Mouse (Mus musculus) heart, embryonic 11.5 days (tissue): ENCODE results near the gene Agmat. TPM values are rescaled to one million over a fixed set of nuclear protein-coding genes. Genes with fewer than 3 reads are reported as not detected.

Experiments
- ATAC-seq: fragments of 200-750 bp; cut with Nextera tagmentation; replicated peaks from 2 replicates; pipeline ENCODE4 v1.8.0; 2017; ENCODE audit warnings: moderate library complexity; ENCODE audit not compliant: insufficient number of reproducible peaks, low FRiP score, low TSS enrichment
- H3K27ac ChIP-seq: fragments of 300-500 bp; sonication (generic); 2 replicates; pipeline ENCODE4 v1.5.1; 2014; ENCODE audit warnings: mild to moderate bottlenecking, low read depth, low read length
- H3K27me3 ChIP-seq: fragments of 300-500 bp; sonication (generic); 2 replicates; pipeline ENCODE4 v1.6.1; 2014; ENCODE audit warnings: mild to moderate bottlenecking, low read length, mixed read lengths; ENCODE audit not compliant: control insufficient read depth, insufficient read depth
- H3K36me3 ChIP-seq: fragments of 300-500 bp; sonication (generic); 2 replicates; pipeline ENCODE4 v1.6.1; 2014; ENCODE audit warnings: mild to moderate bottlenecking, low read length, moderate library complexity, mixed read lengths; ENCODE audit not compliant: control insufficient read depth, insufficient read depth
- H3K4me1 ChIP-seq: fragments of 300-500 bp; sonication (generic); 2 replicates; pipeline ENCODE4 v1.6.1; 2014; ENCODE audit warnings: low read length; ENCODE audit not compliant: control insufficient read depth, insufficient read depth
- H3K4me2 ChIP-seq: fragments of 300-500 bp; sonication (generic); 2 replicates; pipeline ENCODE4 v1.6.1; 2014; ENCODE audit warnings: mild to moderate bottlenecking, moderate library complexity
- H3K4me3 ChIP-seq: fragments of 300-500 bp; sonication (generic); 2 replicates; pipeline ENCODE4 v1.5.1; 2014; ENCODE audit warnings: low read depth, low read length
- H3K9ac ChIP-seq: fragments of 300-500 bp; sonication (generic); 2 replicates; pipeline ENCODE4 v1.6.1; 2014; ENCODE audit warnings: mild to moderate bottlenecking, low read depth, low read length, moderate library complexity
- H3K9me3 ChIP-seq: fragments of 300-500 bp; sonication (generic); replicated peaks from 2 replicates; pipeline ENCODE4 v1.6.1; 2016; ENCODE audit warnings: low read length; ENCODE audit not compliant: control insufficient read depth
- WGBS: fragments of 180-500 bp; shearing (Covaris S2); extraction: QIAGEN DNeasy Blood & Tissue Kit; methylation state at CpG from one replicate; pipeline ENCODE4 v1.1.7; 2014; ENCODE audit not compliant: insufficient replicate concordance; 5-methylcytosine and 5-hydroxymethylcytosine counted together
- polyA plus RNA-seq: library from polyadenylated mRNA; unstranded; fragments of >200 nt; fragmentation: Nextera tagmentation; extraction: Ambion mirVana; gene quantifications from 2 replicates; pipeline ENCODE4 v1.2.1, GENCODE M21; 2014

Gene Agmat
- polyA plus RNA-seq, 1 experiment from 2014 or later = 0.80 TPM

DNA sequence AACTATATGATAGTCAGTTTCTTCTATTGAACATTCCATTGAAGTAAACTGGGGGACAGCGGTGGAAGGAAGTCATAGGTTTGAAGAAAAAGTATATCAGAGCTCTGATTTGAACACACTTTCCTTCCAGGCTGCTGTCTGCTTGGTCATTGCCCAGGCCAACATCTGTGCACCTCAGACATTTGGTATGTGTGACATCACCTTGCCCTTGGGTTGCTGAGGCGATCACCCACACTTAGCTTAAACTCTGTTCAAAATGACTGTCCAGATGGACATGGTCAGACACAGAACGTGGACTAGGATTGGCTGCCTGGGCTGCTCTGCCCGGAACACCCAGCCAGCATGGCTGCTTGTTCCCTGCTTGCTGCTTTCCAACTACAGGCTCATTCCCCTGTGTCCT lies 4.1 kb upstream of the Agmat start:
- Histone ChIP-seq H3K27ac (peak overlapping the region; percentile 55), H3K4me3 (no peak overlapping the region), H3K9ac (no peak overlapping the region), H3K4me1 (peaks cover 13% of the 10 kb centered on the region), H3K9me3 (no peaks in the 10 kb centered on the region), H3K4me2 (no peak overlapping the region), H3K27me3 (peaks cover 4% of the 10 kb centered on the region; the same call in 1 of the 2 replicates), H3K36me3 (no peaks in the 10 kb centered on the region)
- 77% methylated on average over 4 of the region's 4 CpGs for WGBS
- no peak for ATAC-seq

DNA sequence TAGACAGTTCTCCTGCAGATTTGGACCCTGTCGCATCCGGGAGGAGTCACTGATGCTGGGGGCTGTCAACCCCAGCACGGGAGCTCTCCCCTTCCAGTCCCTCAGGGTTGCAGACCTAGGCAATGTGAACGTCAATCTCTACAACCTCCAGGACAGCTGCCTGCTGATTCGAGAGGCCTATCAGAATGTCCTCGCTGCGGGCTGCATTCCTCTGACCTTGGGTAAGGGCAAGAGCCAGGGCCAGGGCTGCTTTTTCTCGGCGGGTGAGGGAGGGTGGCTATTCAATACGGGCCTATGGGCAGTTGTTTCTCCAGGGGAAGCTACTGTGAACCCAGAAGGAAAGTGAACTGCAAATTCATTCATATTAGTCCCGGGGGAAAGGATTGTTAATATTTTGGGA lies 3.1 kb downstream of the Agmat start:
- H3K9me3 ChIP-seq = no peaks in the 10 kb centered on the region
- WGBS = 18% methylated on average over 11 of the region's 11 CpGs
- H3K36me3 ChIP-seq = no peaks in the 10 kb centered on the region
- no peak overlapping the region for H3K4me3 ChIP-seq
- H3K27me3 ChIP-seq = peaks cover 4% of the 10 kb centered on the region; the same call in 1 of the 2 replicates
- H3K27ac ChIP-seq = peak overlapping the region; percentile 68
- no peak overlapping the region for H3K4me2 ChIP-seq
- H3K9ac ChIP-seq = peak overlapping the region; percentile 17
- no peak for ATAC-seq
- H3K4me1 ChIP-seq = peaks cover 15% of the 10 kb centered on the region; the same call in 1 of the 2 replicates

DNA sequence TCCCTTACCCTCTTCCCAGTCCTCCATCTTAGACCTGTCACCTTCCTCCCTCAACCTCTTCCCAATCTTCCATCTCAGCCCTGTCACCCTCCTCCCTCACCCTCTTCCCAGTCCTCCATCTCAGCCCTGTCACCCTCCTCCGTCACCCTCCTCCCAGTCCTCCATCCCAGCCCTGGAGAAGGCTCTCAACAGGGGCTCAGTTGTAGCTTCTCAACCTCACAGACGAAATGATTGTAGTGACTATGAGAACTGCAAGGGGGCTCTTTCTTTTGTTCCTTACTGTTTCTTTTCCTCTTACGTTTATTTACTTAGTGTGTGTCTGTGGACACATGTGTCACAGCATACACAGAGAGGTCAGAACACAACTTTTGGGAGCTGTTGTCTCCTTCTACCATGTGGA lies 4.4 kb downstream of the Agmat start:
- Histone ChIP-seq H3K27me3 (peaks cover 4% of the 10 kb centered on the region; the same call in 1 of the 2 replicates), H3K4me2 (no peak overlapping the region), H3K9ac (no peak overlapping the region), H3K4me1 (peaks cover 15% of the 10 kb centered on the region; the same call in 1 of the 2 replicates), H3K9me3 (no peaks in the 10 kb centered on the region), H3K27ac (peak overlapping the region; percentile 41), H3K36me3 (no peaks in the 10 kb centered on the region), H3K4me3 (no peak overlapping the region)
- ATAC-seq = no peak
- WGBS = 59% methylated on average over 3 of the region's 3 CpGs

DNA sequence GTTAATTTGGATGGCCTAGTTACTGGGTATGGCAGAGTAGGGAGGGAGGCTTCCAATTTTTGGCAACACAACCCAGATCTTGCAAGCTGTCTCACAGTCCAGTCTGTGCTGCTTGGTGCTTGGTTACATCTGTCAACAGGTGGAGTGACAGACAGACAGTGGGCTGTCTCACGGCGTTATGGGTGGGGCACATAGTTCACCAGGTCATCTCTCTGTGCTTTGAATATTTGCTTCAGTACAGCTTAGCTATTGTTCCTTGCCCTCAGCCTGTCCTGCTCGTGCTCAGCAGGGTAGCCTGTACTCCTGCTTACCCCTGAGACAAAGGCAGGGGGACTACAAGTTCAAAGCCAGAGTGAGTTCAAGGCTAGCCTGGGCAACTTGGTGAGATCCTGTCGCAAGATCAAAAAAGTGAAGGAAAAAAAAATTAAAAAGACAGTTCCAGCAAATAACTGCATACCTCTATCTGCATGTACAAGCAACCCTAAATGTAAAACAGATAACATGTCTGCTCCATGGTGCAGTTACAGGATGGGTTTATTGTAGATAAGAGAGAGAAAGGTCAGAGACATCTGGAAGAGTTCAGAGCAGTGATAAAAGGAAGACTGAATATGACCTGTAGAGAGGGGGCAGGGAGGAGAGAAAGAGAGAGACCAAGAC lies 5.1 kb downstream of the Agmat start:
- no peaks in the 10 kb centered on the region for H3K36me3 ChIP-seq
- 0 out of 2 replicates have a peak overlapping the region, but pooled peaks have one; percentile 18 for H3K9ac ChIP-seq
- peaks cover 15% of the 10 kb centered on the region; the same call in 1 of the 2 replicates for H3K4me1 ChIP-seq
- H3K9me3 ChIP-seq = no peaks in the 10 kb centered on the region
- H3K4me2 ChIP-seq = peak overlapping the region; percentile 22; the same call in 1 of the 2 replicates
- H3K4me3 ChIP-seq = no peak overlapping the region
- ATAC-seq = peak; percentile 79
- peak overlapping the region; percentile 41 for H3K27ac ChIP-seq
- peaks cover 4% of the 10 kb centered on the region; the same call in 1 of the 2 replicates for H3K27me3 ChIP-seq
- 12% methylated on average over 4 of the region's 4 CpGs for WGBS

DNA sequence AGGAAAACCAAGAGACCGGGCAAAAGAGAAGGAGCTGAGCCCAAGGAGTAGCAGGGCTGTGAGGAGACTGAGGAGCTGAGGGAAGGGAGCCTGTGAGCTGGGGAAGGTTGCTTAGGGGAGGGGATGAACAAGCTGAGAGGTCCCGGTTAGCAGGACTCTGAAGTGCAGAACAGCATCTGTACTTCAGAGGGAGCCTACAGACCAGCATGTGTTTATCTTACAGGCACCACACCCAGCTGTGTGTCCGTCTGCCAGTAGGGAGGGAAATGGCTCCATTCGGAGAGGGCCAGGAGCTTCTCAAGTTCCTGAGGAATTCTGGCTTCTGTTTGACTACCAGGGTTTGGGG lies 5.6 kb downstream of the Agmat start:
- H3K9me3 ChIP-seq = no peaks in the 10 kb centered on the region
- H3K4me2 ChIP-seq = peak overlapping the region; percentile 22; the same call in 1 of the 2 replicates
- no peak overlapping the region for H3K4me3 ChIP-seq
- H3K4me1 ChIP-seq = peaks cover 12% of the 10 kb centered on the region; the same call in 1 of the 2 replicates
- H3K9ac ChIP-seq = 0 out of 2 replicates have a peak overlapping the region, but pooled peaks have one; percentile 18
- H3K27ac ChIP-seq = peak overlapping the region; percentile 41
- WGBS = 3% methylated on average over 4 of the region's 4 CpGs
- H3K36me3 ChIP-seq = no peaks in the 10 kb centered on the region
- peak; percentile 81 for ATAC-seq
- H3K27me3 ChIP-seq = peaks cover 3% of the 10 kb centered on the region; the same call in 1 of the 2 replicates

DNA sequence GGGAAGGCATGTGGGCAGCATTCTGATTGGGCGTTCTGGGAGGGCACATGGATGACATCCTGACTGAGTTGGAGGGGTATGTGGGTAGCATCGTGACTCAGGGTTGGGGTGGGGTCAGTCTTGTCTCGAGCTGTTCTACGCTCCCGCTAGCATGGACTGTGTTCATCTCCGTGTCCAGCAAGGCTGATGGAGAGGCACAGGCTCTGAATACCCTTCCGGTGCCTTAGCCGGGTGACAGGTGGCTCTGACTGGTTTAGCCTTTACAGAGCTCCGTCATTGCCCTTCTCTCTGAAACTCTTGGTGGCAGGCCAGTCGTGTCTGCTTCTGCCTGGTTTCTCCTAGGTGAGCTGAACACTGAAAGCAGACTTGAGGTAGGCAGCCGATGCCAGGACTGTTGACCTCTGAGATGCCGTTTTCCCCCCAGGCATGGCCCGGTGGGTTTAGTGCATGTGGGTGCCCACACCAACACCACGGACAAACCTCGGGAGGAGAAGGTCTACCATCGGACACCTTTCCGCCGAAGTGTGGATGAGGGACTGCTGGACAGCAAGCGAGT lies 9.0 kb downstream of the Agmat start:
- WGBS = 84% methylated on average over 19 of the region's 19 CpGs
- ATAC-seq = no peak

DNA sequence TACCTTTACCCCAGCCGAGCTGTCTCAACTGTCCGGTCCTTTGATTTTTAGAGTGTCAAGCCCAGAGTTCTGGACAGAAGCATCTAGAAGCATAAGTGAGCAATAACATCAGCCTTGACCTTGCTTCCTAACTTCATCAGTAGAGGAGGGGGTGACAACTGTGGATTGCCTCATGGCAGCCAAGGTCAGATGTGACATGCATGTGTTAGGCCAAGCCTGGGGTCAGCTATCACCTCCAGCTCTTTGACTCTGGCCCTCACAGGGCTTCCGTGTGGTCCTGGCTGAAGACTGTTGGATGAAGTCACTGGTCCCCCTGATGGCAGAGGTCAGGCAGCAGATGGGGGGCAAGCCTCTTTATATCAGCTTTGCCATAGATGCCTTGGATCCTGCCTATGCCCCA lies 10.7 kb downstream of the Agmat start:
- Histone ChIP-seq H3K9ac (no peak overlapping the region), H3K4me1 (peaks cover under 1% of the 10 kb centered on the region; the same call in 1 of the 2 replicates), H3K4me3 (no peak overlapping the region), H3K4me2 (no peak overlapping the region), H3K9me3 (no peaks in the 10 kb centered on the region), H3K36me3 (0 out of 2 replicates have a peak, but pooled peaks cover 2% of the 10 kb centered on the region), H3K27me3 (no peaks in the 10 kb centered on the region), H3K27ac (no peak overlapping the region)
- no peak for ATAC-seq
- 90% methylated on average over 3 of the region's 3 CpGs for WGBS

More for the DNA sequence above, 9.0 kb downstream of the Agmat start:
- no peak overlapping the region for H3K4me2 ChIP-seq
- no peaks in the 10 kb centered on the region for H3K36me3 ChIP-seq
- H3K4me3 ChIP-seq = no peak overlapping the region
- peaks cover 4% of the 10 kb centered on the region; the same call in 1 of the 2 replicates for H3K4me1 ChIP-seq
- H3K27ac ChIP-seq = no peak overlapping the region
- H3K9me3 ChIP-seq = no peaks in the 10 kb centered on the region
- no peaks in the 10 kb centered on the region for H3K27me3 ChIP-seq
- H3K9ac ChIP-seq = no peak overlapping the region

DNA sequence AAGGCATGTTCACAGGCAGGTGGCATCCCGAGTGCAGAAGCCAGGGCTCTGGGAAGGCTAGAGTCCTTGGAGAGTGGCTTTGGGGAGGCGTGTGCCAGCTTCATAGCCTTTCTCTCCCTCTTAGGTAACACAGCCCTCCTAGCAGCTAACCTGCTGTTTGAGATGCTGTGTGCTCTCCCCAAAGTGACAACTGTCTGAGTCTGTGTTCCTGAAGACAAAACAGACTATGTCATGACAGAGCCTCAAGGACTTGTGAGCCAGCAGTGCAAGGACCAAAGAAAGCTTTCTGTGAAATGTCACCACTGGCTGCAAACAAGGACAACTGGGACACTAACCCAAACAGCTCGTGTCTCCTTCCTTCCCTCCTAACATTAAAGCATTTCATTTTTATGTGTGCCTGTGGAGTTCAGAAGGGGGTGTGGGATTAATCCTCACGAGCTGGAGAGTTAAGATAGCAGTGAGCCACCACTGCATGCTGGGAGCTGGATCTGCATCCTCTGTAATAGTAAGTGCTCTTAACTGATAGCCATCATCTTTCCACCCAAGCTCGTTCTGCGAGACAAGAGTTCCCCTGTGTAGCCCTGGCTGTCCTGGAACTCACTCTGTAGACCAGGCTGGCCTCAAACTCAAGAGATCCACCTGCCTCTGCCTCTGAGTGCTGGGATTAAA lies 12.5 kb downstream of the Agmat start:
- H3K9ac ChIP-seq = peak overlapping the region; percentile 28; the same call in 1 of the 2 replicates
- H3K9me3 ChIP-seq = no peaks in the 10 kb centered on the region
- ATAC-seq = no peak
- 46% methylated on average over 6 of the region's 6 CpGs for WGBS
- H3K4me1 ChIP-seq = no peaks in the 10 kb centered on the region
- no peak overlapping the region for H3K4me3 ChIP-seq
- H3K27ac ChIP-seq = no peak overlapping the region
- peaks cover 11% of the 10 kb centered on the region for H3K36me3 ChIP-seq
- no peaks in the 10 kb centered on the region for H3K27me3 ChIP-seq
- H3K4me2 ChIP-seq = no peak overlapping the region
